Mouse (Mus musculus): ENCODE results near the gene Cbx4. TPM values are rescaled to one million over a fixed set of nuclear protein-coding genes. Genes with fewer than 3 reads are reported as not detected.

Cbx4 gene
- polyA plus RNA-seq, 1 experiment from 2014 or later = 13.8 TPM

DNA sequence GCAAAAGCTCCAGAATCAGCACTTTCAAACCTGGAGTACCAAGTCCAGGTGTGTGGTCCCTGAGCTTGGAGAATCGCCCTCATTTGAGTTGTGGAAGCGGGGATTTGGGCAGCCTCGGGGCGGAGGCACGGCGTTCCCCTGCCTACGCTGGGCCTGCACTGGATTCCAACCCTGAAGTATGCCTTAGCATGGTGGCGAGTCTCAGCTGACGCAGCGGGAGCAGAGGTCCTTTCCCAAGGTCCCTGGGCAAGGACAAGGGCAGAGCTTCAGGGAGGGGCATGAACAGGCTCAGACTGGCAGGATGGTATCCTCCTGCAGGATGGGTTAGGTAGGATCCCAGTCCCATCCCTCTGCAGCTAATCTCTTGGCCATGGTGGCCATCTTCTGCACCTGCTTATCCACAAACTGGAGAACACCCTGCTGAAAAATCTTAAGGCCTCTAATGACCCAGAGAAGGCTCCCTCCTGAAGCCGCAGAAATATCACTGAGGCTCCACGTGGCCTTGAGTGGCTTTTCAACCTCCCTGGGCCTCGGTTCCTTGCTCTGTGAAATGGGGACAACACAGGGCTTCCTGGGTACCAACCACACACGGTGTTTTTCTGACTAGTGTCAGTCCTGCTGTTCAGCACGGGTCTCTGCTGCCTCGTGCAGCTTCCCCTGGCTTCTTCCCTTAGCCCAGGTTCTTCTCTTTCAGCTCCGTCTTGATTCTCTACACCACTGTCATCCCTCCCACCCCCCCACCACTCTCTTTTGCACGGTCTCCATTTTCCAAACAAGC, 43.4 kb upstream of the Cbx4 start:
- Histone ChIP-seq H3K9me3 (ENCODE audit: low read depth, low read length) (no peaks in the 10 kb centered on the region), H3K9ac (no peak overlapping the region), H3K4me3 (ENCODE audit: low read depth, low read length) (no peak overlapping the region), H3K27ac (ENCODE audit: low read depth) (peak overlapping the region; percentile 83; the same call in 1 of the 2 replicates), H3K27me3 (ENCODE audit: insufficient read depth, low read length) (0 out of 2 replicates have a peak, but pooled peaks cover 10% of the 10 kb centered on the region), H3K4me2 (peak overlapping the region; percentile 38; the same call in 1 of the 2 replicates), H3K36me3 (ENCODE audit: insufficient read depth) (no peaks in the 10 kb centered on the region), H3K4me1 (ENCODE audit: insufficient read depth) (peaks cover 40% of the 10 kb centered on the region)
- no peak for TF ChIP-seq CTCF (IDR thresholded peaks at IDR 0.05; ENCODE audit: low read depth)
- 43% methylated on average over 18 of the region's 18 CpGs for WGBS
- DNase-seq (no peak), ATAC-seq (ENCODE audit: insufficient read depth) (no peak)

DNA sequence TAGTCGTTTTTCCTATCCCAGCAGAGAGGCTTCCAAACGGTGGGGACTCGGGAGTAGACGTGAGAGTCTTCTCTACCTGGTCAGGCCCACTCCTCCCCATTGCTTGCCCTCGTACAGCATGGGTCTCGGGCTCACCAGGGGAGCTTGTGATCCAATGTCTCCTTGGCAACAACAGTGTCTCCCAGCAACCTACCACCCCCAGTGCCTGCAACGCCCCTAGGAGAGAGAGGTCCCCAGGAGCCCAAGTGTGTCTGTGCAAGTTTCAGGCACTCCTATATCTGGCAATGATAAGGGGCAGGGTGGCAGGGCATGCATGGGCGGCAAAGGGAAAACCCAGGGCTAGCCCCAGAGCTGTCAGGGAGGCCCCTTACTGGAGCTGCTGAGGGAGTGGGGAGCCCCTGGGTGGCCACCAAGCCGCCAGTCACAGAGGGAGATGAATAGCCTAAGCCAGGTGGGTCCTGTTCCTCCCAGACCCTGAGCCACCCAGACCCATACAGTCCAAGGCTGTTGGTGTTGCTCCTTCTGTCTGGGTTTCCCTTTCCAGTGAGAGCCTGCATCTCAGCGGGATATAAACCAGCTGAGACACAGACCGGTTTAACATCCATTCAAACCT, 42.8 kb upstream of the Cbx4 start:
- H3K36me3 ChIP-seq (ENCODE audit: insufficient read depth) = no peaks in the 10 kb centered on the region
- H3K9me3 ChIP-seq (ENCODE audit: low read depth, low read length) = no peaks in the 10 kb centered on the region
- no peak overlapping the region for H3K4me3 ChIP-seq (ENCODE audit: low read depth, low read length)
- no peak overlapping the region for H3K4me2 ChIP-seq
- no peak for TF ChIP-seq CTCF (IDR thresholded peaks at IDR 0.05; ENCODE audit: low read depth)
- no peak for ATAC-seq (ENCODE audit: insufficient read depth)
- 45% methylated on average over 11 of the region's 11 CpGs for WGBS
- H3K9ac ChIP-seq = no peak overlapping the region; the same call in 1 of the 2 replicates
- DNase-seq = no peak
- H3K4me1 ChIP-seq (ENCODE audit: insufficient read depth) = peaks cover 37% of the 10 kb centered on the region
- H3K27me3 ChIP-seq (ENCODE audit: insufficient read depth, low read length) = 0 out of 2 replicates have a peak, but pooled peaks cover 10% of the 10 kb centered on the region
- peak overlapping the region; percentile 83 for H3K27ac ChIP-seq (ENCODE audit: low read depth)

DNA sequence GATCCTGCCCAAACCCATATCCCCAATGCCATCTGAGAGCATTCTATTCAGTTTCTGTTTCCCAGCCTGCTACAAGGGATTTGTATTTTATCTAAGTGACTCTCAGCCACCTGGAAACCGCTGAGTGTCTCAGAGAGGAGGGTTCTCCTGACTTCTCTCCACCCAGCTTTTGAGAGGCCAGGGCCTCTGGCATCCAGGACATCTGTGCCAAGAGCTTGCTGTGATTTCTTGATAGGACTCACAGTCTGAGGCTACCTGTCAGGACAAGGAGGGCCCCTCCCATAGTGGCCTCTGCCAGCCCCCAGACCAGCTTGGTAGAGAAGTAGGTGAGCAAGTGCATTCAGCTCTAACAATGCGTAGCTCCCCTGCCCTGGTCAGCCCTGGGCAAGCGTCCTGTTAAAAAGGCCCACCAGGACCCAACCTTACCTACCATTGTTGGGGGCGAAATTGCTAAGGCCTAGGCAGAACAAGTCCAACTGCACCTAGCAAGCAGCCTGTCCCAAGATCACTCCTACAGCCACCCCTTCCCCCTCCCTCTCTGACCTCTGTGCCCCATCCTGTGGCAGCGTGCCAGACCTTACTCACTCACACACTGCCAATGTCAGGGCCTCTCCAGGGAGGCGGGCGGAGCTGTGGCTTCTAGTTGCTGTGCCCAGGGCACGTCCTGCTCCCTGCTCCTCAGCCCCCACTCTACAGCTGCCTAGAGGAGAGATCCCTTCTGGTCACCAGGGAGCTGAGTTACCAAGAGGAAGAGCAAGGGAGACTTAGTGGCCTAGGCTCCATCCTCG, 41.9 kb upstream of the Cbx4 start:
- DNase-seq (peak; percentile 73), ATAC-seq (ENCODE audit: insufficient read depth) (peak; percentile 48; the same call in 1 of the 2 replicates)
- H3K9ac ChIP-seq = peak overlapping the region; percentile 13; the same call in 1 of the 2 replicates
- peak overlapping the region; percentile 83 for H3K27ac ChIP-seq (ENCODE audit: low read depth)
- H3K4me3 ChIP-seq (ENCODE audit: low read depth, low read length) = no peak overlapping the region
- H3K4me2 ChIP-seq = peak overlapping the region; percentile 10; the same call in 1 of the 2 replicates
- no peaks in the 10 kb centered on the region for H3K36me3 ChIP-seq (ENCODE audit: insufficient read depth)
- H3K9me3 ChIP-seq (ENCODE audit: low read depth, low read length) = no peaks in the 10 kb centered on the region
- H3K27me3 ChIP-seq (ENCODE audit: insufficient read depth, low read length) = 0 out of 2 replicates have a peak, but pooled peaks cover 10% of the 10 kb centered on the region
- peaks cover 37% of the 10 kb centered on the region for H3K4me1 ChIP-seq (ENCODE audit: insufficient read depth)
- no peak for TF ChIP-seq CTCF (IDR thresholded peaks at IDR 0.05; ENCODE audit: low read depth)
- 49% methylated on average over 9 of the region's 9 CpGs for WGBS

DNA sequence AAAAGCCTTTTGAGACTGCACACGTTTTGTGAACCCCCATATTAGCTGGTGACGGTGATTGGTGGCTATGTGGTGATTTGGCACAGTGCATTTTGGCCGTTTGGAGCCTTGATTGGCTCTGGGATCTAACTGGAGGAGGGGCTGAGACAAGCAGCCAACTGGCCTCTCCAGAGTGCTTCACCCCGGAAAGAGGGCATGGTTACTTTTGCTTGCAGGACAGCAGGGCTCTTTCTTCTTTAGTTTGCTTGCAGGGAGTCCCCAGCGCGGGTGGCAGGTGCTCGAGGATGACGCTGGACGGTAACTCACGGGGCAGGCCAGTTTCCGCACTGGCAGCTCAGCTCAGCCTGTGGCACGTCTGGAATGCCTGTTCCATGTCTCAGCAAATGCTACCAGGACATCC, 41.1 kb upstream of the Cbx4 start:
- H3K9ac ChIP-seq = no peak overlapping the region
- no peaks in the 10 kb centered on the region for H3K9me3 ChIP-seq (ENCODE audit: low read depth, low read length)
- no peaks in the 10 kb centered on the region for H3K36me3 ChIP-seq (ENCODE audit: insufficient read depth)
- H3K4me3 ChIP-seq (ENCODE audit: low read depth, low read length) = no peak overlapping the region
- peak overlapping the region; percentile 83 for H3K27ac ChIP-seq (ENCODE audit: low read depth)
- ATAC-seq (ENCODE audit: insufficient read depth) (no peak), DNase-seq (peak; percentile 39)
- 38% methylated on average over 12 of the region's 12 CpGs for WGBS
- 0 out of 2 replicates have a peak, but pooled peaks cover 10% of the 10 kb centered on the region for H3K27me3 ChIP-seq (ENCODE audit: insufficient read depth, low read length)
- TF ChIP-seq CTCF (IDR thresholded peaks at IDR 0.05; ENCODE audit: low read depth) = no peak
- peaks cover 37% of the 10 kb centered on the region for H3K4me1 ChIP-seq (ENCODE audit: insufficient read depth)
- H3K4me2 ChIP-seq = no peak overlapping the region; the same call in 1 of the 2 replicates

DNA sequence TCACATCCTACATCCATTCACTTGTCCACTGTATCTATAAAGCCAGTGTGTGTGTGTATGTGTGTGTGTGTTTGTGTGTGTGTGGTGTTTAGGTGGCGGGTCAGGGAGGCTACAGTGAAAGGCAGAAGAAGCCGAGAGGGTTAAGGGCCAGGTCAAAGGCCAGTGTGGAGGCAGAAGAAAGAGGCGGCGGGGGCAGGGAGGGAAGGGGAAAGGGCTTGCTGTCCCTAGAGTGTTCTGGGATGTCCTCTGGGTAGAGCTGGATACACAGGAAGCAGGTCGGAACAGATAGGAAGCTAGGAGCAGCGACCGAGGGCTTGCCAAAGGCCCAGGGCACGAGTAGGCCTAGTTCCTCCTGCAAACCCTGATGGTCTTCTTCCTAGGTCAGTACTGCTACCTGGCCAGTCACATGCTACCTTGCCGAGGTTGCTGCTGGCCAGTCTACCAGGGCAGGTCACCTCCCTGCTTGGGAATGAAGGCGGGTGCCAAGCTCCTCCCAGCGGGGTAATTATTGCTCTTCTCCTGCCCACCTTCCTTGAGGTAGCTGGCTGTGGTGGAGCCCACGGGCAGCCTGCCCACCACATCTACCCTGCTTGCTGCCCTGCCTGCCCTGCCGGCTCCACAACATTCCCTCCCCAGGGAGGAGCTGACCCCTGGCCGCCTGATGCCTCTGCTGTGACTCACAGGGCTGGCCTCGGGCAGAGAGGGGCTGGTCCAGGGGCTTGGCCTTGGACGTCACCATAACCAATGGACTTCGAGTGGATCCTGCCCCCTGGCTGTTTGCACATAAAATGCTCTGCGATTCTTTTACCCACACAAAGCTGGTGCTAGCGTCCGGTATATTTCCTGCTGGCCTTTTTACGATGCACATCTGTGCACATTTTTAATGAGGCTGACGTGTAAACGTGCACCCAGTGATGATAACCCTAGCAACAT, 40.2 kb upstream of the Cbx4 start:
- peaks cover 37% of the 10 kb centered on the region for H3K4me1 ChIP-seq (ENCODE audit: insufficient read depth)
- 26% methylated on average over 23 of the region's 23 CpGs for WGBS
- H3K4me3 ChIP-seq (ENCODE audit: low read depth, low read length) = no peak overlapping the region
- 0 out of 2 replicates have a peak, but pooled peaks cover 10% of the 10 kb centered on the region for H3K27me3 ChIP-seq (ENCODE audit: insufficient read depth, low read length)
- H3K36me3 ChIP-seq (ENCODE audit: insufficient read depth) = no peaks in the 10 kb centered on the region
- peak; percentile 84 for ATAC-seq (ENCODE audit: insufficient read depth)
- H3K27ac ChIP-seq (ENCODE audit: low read depth) = peak overlapping the region; percentile 83
- H3K9ac ChIP-seq = no peak overlapping the region
- peak overlapping the region; percentile 27 for H3K4me2 ChIP-seq
- peak; percentile 90 for DNase-seq
- peak; percentile 74 for TF ChIP-seq CTCF (IDR thresholded peaks at IDR 0.05; ENCODE audit: low read depth)
- H3K9me3 ChIP-seq (ENCODE audit: low read depth, low read length) = no peaks in the 10 kb centered on the region

DNA sequence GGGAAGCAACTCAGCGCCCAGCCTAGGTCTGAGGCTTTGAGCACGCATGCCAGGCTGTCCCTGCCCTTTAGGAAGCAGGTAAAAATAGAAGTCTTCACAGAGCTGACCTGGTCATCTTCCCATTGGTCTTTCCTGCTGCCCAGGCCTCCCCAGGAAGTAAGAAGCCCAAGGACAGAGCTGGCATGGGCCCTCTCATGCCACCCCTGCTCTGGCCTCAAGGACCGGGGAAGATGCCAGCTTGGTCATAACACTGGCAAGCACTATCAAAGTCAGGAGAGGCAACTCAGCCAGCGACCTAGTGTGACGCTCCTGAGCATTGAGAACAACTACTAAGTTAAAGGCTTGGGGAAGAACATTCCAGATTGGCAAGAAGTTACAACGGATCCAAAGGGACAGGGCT, 38.5 kb upstream of the Cbx4 start:
- H3K36me3 ChIP-seq (ENCODE audit: insufficient read depth) = no peaks in the 10 kb centered on the region
- DNase-seq = no peak
- no peak overlapping the region for H3K4me3 ChIP-seq (ENCODE audit: low read depth, low read length)
- no peak for TF ChIP-seq CTCF (IDR thresholded peaks at IDR 0.05; ENCODE audit: low read depth)
- H3K9ac ChIP-seq = no peak overlapping the region
- H3K4me2 ChIP-seq = no peak overlapping the region
- H3K27me3 ChIP-seq (ENCODE audit: insufficient read depth, low read length) = 0 out of 2 replicates have a peak, but pooled peaks cover 7% of the 10 kb centered on the region
- H3K4me1 ChIP-seq (ENCODE audit: insufficient read depth) = peaks cover 31% of the 10 kb centered on the region
- 91% methylated on average over 6 of the region's 6 CpGs for WGBS
- no peak for ATAC-seq (ENCODE audit: insufficient read depth)
- no peak overlapping the region for H3K27ac ChIP-seq (ENCODE audit: low read depth)
- H3K9me3 ChIP-seq (ENCODE audit: low read depth, low read length) = no peaks in the 10 kb centered on the region

Data from lung, embryonic 14.5 days (tissue).